In the genomic region with DNA sequence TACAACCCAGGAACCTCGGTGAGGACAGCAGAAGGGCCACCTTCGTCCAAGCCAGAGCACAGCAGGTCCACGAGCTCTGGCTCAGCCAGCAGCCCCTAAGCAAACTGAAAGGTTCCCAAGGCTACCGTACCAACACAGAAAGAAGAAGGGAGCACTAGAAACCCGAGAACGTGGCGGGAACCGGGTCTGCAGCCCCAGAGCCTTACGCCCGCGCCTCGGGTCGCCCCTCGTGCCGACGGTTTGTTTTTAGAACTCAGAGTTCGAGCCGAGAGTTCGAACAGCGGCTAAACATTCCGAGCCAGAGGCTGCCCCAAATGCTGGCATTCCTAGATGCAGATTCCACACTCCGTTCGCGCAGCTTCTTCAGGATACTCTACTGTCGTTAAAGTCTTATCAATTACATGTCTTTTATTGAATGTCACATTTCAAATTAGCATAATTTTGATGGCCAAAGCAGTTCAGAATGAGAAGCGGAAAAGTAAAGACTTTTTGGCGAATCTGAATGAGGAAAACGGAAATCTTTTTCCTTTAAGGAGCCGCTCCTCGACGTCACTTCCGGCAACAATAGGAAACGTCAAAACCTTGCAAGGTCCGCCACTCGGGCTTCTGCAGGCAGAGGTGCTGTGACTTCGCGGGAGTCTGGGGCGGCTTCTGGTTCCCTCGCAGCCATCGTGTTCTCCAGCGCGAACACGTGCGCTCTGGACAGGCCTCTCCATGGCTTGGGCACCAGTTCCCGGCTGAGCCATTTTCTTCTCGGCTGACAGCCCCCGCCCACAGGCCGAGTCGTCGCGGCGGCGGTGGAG, we compare ENCODE assay signal across 8 mouse cellular contexts. TPM values are rescaled to one million over a fixed set of nuclear protein-coding genes. Genes with fewer than 3 reads are reported as not detected.
DNase-seq lines count a peak whose midpoint lies in the region; ATAC-seq and TF ChIP-seq lines count a peak whose summit lies in the region.

Gene Cep44, minus strand, starts transcription at position 490 of the 803 bp plus-strand sequence.
Gene Fbxo8, plus strand, starts transcription at position 533 of the 803 bp plus-strand sequence.

- under 1% methylated on average over 53 of the region's 53 CpGs for WGBS in forebrain, embryonic 11.5 days
- under 1% methylated on average over 53 of the region's 53 CpGs for WGBS in heart, embryonic 16.5 days
- under 1% methylated on average over 53 of the region's 53 CpGs for WGBS in liver, embryonic 15.5 days (ENCODE audit: insufficient replicate concordance)
- under 1% methylated on average over 53 of the region's 53 CpGs for WGBS in neural tube, embryonic 12.5 days

- H3K27ac ChIP-seq in CH12.LX (ENCODE audit: insufficient read depth, low read depth), result peak within 1 kb of the TSS; percentile 61
- no peak within 1 kb of the TSS for H3K27ac ChIP-seq in forebrain, embryonic 11.5 days (ENCODE audit: low read depth, low read length)
- H3K27ac ChIP-seq in heart, embryonic 16.5 days (ENCODE audit: low read length), result peak within 1 kb of the TSS; percentile 88
- peak within 1 kb of the TSS; percentile 94 for H3K27ac ChIP-seq in liver, embryonic 15.5 days (replicated peaks)
- H3K27ac ChIP-seq in neural tube, embryonic 12.5 days, result peak within 1 kb of the TSS; percentile 28; the same call in 1 of the 2 replicates

- dilution Hi-C loops in CH12.LX (cut with MboI; ENCODE audit: extremely low pct_ligation_motif_present, extremely low pct_unique_long_range_greater_than_20kb, low sequenced_read_pairs), result no loop called here

- H3K79me2 ChIP-seq in CH12.LX (replicated peaks; ENCODE audit: control insufficient read depth, extremely low read depth, insufficient read depth, poor library complexity, severe bottlenecking), result peaks cover 9% of the 10 kb centered on the region

- TF ChIP-seq EP300 in CH12.LX (IDR thresholded peaks at IDR 0.05; ENCODE audit: low read length), result no peak

- H3K9ac ChIP-seq in CH12.LX (ENCODE audit: insufficient read depth, low read depth), result peak within 1 kb of the TSS; percentile 64
- H3K9ac ChIP-seq in forebrain, embryonic 11.5 days (ENCODE audit: low read length), result peak within 1 kb of the TSS; percentile 83
- H3K9ac ChIP-seq in heart, embryonic 16.5 days (ENCODE audit: low read length), result peak within 1 kb of the TSS; percentile 95
- H3K9ac ChIP-seq in liver, embryonic 15.5 days, result peak within 1 kb of the TSS; percentile 85
- peak within 1 kb of the TSS; percentile 73 for H3K9ac ChIP-seq in neural tube, embryonic 12.5 days

- TF ChIP-seq RAD21 in CH12.LX (IDR thresholded peaks at IDR 0.05; ENCODE audit: low read depth, low read length), result no peak

- in situ Hi-C loops in CH12.LX (cut with MboI; ENCODE audit: low pct_ligation_motif_present, low pct_unique_long_range_greater_than_20kb, low sequenced_read_pairs), result no loop called here

- peak within 1 kb of the TSS; percentile 74 to 86 (median 86) for H3K4me3 ChIP-seq in CH12.LX (replicated peaks in 1 of 3; ENCODE audit: low read depth in 2 of 3, low read length in 2 of 3, poor library complexity in 1 of 3)
- peak within 1 kb of the TSS; percentile 62 for H3K4me3 ChIP-seq in forebrain, embryonic 11.5 days (ENCODE audit: low read depth, low read length)
- peak within 1 kb of the TSS; percentile 87 for H3K4me3 ChIP-seq in heart, embryonic 16.5 days (ENCODE audit: low read length)
- H3K4me3 ChIP-seq in liver, embryonic 15.5 days (replicated peaks), result peak within 1 kb of the TSS; percentile 98
- H3K4me3 ChIP-seq in neural tube, embryonic 12.5 days, result peak within 1 kb of the TSS; percentile 79

- peaks cover 2 to 17% of the 10 kb centered on the region in 2 experiments for H3K36me3 ChIP-seq in CH12.LX (replicated peaks in 1 of 2; ENCODE audit: control insufficient read depth in 1 of 2, insufficient read depth in 1 of 2, low read length in 1 of 2)
- no peaks in the 10 kb centered on the region; the same call in 1 of the 2 replicates for H3K36me3 ChIP-seq in forebrain, embryonic 11.5 days (ENCODE audit: control insufficient read depth, insufficient read depth, low read length)
- no peaks in the 10 kb centered on the region for H3K36me3 ChIP-seq in heart, embryonic 16.5 days (ENCODE audit: control insufficient read depth, insufficient read depth)
- H3K36me3 ChIP-seq in liver, embryonic 15.5 days (replicated peaks), result peaks cover 4% of the 10 kb centered on the region; the same call in 1 of the 2 replicates
- no peaks in the 10 kb centered on the region for H3K36me3 ChIP-seq in neural tube, embryonic 12.5 days

- no peaks in the 10 kb centered on the region for H3K27me3 ChIP-seq in CH12.LX (replicated peaks)
- no peaks in the 10 kb centered on the region for H3K27me3 ChIP-seq in forebrain, embryonic 11.5 days (ENCODE audit: control insufficient read depth, insufficient read depth, low read length)
- H3K27me3 ChIP-seq in heart, embryonic 16.5 days (ENCODE audit: control insufficient read depth, insufficient read depth, low read length), result no peaks in the 10 kb centered on the region
- no peaks in the 10 kb centered on the region for H3K27me3 ChIP-seq in liver, embryonic 15.5 days
- no peaks in the 10 kb centered on the region for H3K27me3 ChIP-seq in neural tube, embryonic 12.5 days (replicated peaks)

- no peak for TF ChIP-seq CTCF in CH12.LX (conservative IDR thresholded peaks at IDR 0.05 in 1 of 2, IDR thresholded peaks at IDR 0.05 in 1 of 2; ENCODE audit: low read depth in 2 of 2, low read length in 2 of 2)

- peak; percentile 94 for ATAC-seq in forebrain, embryonic 11.5 days (replicated peaks; ENCODE audit: low FRiP score)
- ATAC-seq in heart, embryonic 16.5 days (replicated peaks; ENCODE audit: extremely low read depth, insufficient read depth, low FRiP score), result peak; percentile 79
- peak; percentile 84 for ATAC-seq in liver, embryonic 15.5 days (ENCODE audit: insufficient read depth)
- peak; percentile 95 for ATAC-seq in neural tube, embryonic 12.5 days (ENCODE audit: low FRiP score, low read depth)

- H3K9me3 ChIP-seq in CH12.LX (replicated peaks; ENCODE audit: low read length), result no peaks in the 10 kb centered on the region
- H3K9me3 ChIP-seq in forebrain, embryonic 11.5 days (ENCODE audit: control insufficient read depth, low read length), result no peaks in the 10 kb centered on the region
- no peaks in the 10 kb centered on the region for H3K9me3 ChIP-seq in heart, embryonic 16.5 days (replicated peaks; ENCODE audit: control insufficient read depth, low read length)
- no peaks in the 10 kb centered on the region for H3K9me3 ChIP-seq in liver, embryonic 15.5 days (replicated peaks)
- no peaks in the 10 kb centered on the region for H3K9me3 ChIP-seq in neural tube, embryonic 12.5 days

- TF ChIP-seq POLR2A in CH12.LX (IDR thresholded peaks at IDR 0.05; ENCODE audit: low read depth, low read length), result peak; percentile 57

- peak; percentile 72 for DNase-seq in CH12.LX (ENCODE audit: extremely low read depth)
- peak; percentile 69 for DNase-seq in c-Kit-positive CD71-positive TER-119-negative erythroid progenitor cells, embryonic 14.5 days (ENCODE audit: low read depth)
- DNase-seq in forebrain, embryonic 11.5 days (ENCODE audit: low spot score), result peak; percentile 86
- DNase-seq in kidney, postnatal 36 days, result peak; percentile 87 to 89
- peak; percentile 93 for DNase-seq in telencephalon, adult 2 months (ENCODE audit: low read depth, low spot score)

- peak within 1 kb of the TSS; percentile 98 for H3K4me2 ChIP-seq in CH12.LX (ENCODE audit: insufficient read depth, low read depth, poor library complexity, severe bottlenecking)
- peak within 1 kb of the TSS; percentile 60 for H3K4me2 ChIP-seq in forebrain, embryonic 11.5 days (ENCODE audit: low read depth, low read length, severe bottlenecking)
- peak within 1 kb of the TSS; percentile 83 for H3K4me2 ChIP-seq in heart, embryonic 16.5 days (ENCODE audit: low read depth, low read length)
- peak within 1 kb of the TSS; percentile 70 for H3K4me2 ChIP-seq in liver, embryonic 15.5 days
- peak within 1 kb of the TSS; percentile 68 for H3K4me2 ChIP-seq in neural tube, embryonic 12.5 days (replicated peaks)

- H3K4me1 ChIP-seq in CH12.LX (ENCODE audit: control insufficient read depth in 1 of 2, insufficient read depth in 2 of 2), result peaks cover 0 to 25% of the 10 kb centered on the region in 2 experiments; a peak in 2 of 4 replicates
- no peaks in the 10 kb centered on the region for H3K4me1 ChIP-seq in forebrain, embryonic 11.5 days (replicated peaks; ENCODE audit: control insufficient read depth, insufficient read depth, low read length)
- peaks cover 17% of the 10 kb centered on the region for H3K4me1 ChIP-seq in heart, embryonic 16.5 days (ENCODE audit: control insufficient read depth, insufficient read depth, low read length)
- H3K4me1 ChIP-seq in liver, embryonic 15.5 days (replicated peaks), result peaks cover 22% of the 10 kb centered on the region
- H3K4me1 ChIP-seq in neural tube, embryonic 12.5 days, result peaks cover 9% of the 10 kb centered on the region

TF ChIP-seq in CH12.LX, 34 proteins besides CTCF, POLR2A, EP300 and RAD21 (continues in another document):
- TF ChIP-seq NELFE (IDR thresholded peaks at IDR 0.05; ENCODE audit: low read depth, low read length) (peak; percentile 62; the same call in 1 of the 2 replicates), SMC3 (IDR thresholded peaks at IDR 0.05; ENCODE audit: low read depth, low read length) (no peak), ELF1 (IDR thresholded peaks at IDR 0.05; ENCODE audit: low read depth, low read length) (peak; percentile 89), HCFC1 (IDR thresholded peaks at IDR 0.05; ENCODE audit: low read depth, low read length) (peak; percentile 89), ZMIZ1 (IDR thresholded peaks at IDR 0.05; ENCODE audit: low read depth, low read length) (no peak), MAZ (IDR thresholded peaks at IDR 0.05; ENCODE audit: low read depth, low read length) (no peak), TBP (conservative IDR thresholded peaks at IDR 0.05; ENCODE audit: low read depth, low read length) (peak; percentile 71; the same call in 1 of the 2 replicates)

RNA-seq across cellular contexts. Expression of gene Cep44, which starts in this region (rescaled TPM):
- total RNA-seq in CH12.LX (2012; rRNA removed), result 26.6 and 28.5 TPM in 2 replicates
- total RNA-seq in CH12.LX (2014; rRNA removed), result 54.7 and 64.0 TPM in 2 replicates
- 23.2 and 27.5 TPM in 2 replicates for polyA plus RNA-seq in CH12.LX (2012; ENCODE audit: insufficient read length, low read depth)
- polyA plus RNA-seq in forebrain, embryonic 11.5 days (2014; fragmentation: Nextera tagmentation; extraction: Ambion mirVana), result 31.0 and 36.1 TPM in 2 replicates
- 22.5 and 29.6 TPM in 2 replicates for polyA plus RNA-seq in heart, embryonic 16.5 days (2015; fragmentation: Nextera tagmentation; extraction: Ambion mirVana)
- 16.4 and 17.3 TPM in 2 replicates for polyA plus RNA-seq in liver, embryonic 15.5 days (2015; fragmentation: Nextera tagmentation; extraction: Ambion mirVana)
- polyA plus RNA-seq in neural tube, embryonic 12.5 days (2016; fragmentation: Nextera tagmentation; extraction: Ambion mirVana), result 35.1 and 35.4 TPM in 2 replicates

RNA-seq across cellular contexts. Expression of gene Fbxo8, which starts in this region (rescaled TPM):
- total RNA-seq in CH12.LX (2012; rRNA removed) (14.8 and 16.2 TPM in 2 replicates), CH12.LX (2014; rRNA removed) (47.0 and 48.8 TPM in 2 replicates)
- 28.1 and 29.8 TPM in 2 replicates for polyA plus RNA-seq in CH12.LX (2012; ENCODE audit: insufficient read length, low read depth)
- polyA plus RNA-seq in forebrain, embryonic 11.5 days (2014; fragmentation: Nextera tagmentation; extraction: Ambion mirVana), result 33.3 and 35.9 TPM in 2 replicates
- polyA plus RNA-seq in heart, embryonic 16.5 days (2015; fragmentation: Nextera tagmentation; extraction: Ambion mirVana), result 49.8 and 53.2 TPM in 2 replicates
- polyA plus RNA-seq in liver, embryonic 15.5 days (2015; fragmentation: Nextera tagmentation; extraction: Ambion mirVana), result 35.7 and 38.7 TPM in 2 replicates
- polyA plus RNA-seq in neural tube, embryonic 12.5 days (2016; fragmentation: Nextera tagmentation; extraction: Ambion mirVana), result 36.0 and 42.2 TPM in 2 replicates
